Mouse (Mus musculus) liver, adult 2 months (tissue): ENCODE data around the gene Hoxa5. TPM values are rescaled to one million over a fixed set of nuclear protein-coding genes. Genes with fewer than 3 reads are reported as not detected.

Source experiments
- DNase-seq: peaks from one replicate; pipeline ENCODE4 v3.0.0-alpha.2; 2011; ENCODE audit warnings: low read depth, low spot score; ENCODE audit errors: extremely low read depth
- H3K27ac ChIP-seq: fragments of 200-500 bp; replicated peaks from 2 replicates; pipeline ENCODE4 v1.5.1; 2012; ENCODE audit warnings: low read depth, mild to moderate bottlenecking, control low read depth, inconsistent platforms, low read length; ENCODE audit not compliant: insufficient read depth
- H3K27me3 ChIP-seq: fragments of 200-500 bp; 2 replicates; pipeline ENCODE4 v1.6.1; 2012; ENCODE audit warnings: mild to moderate bottlenecking, moderate library complexity, low read length, inconsistent platforms; ENCODE audit not compliant: control insufficient read depth, insufficient read depth
- H3K36me3 ChIP-seq: fragments of 200-500 bp; 2 replicates; pipeline ENCODE4 v1.6.1; 2012; ENCODE audit warnings: low read length, inconsistent platforms; ENCODE audit not compliant: control insufficient read depth, insufficient read depth
- H3K4me1 ChIP-seq: fragments of 200-500 bp; 2 replicates; pipeline ENCODE4 v1.6.1; 2011; ENCODE audit warnings: low read length; ENCODE audit not compliant: control insufficient read depth, insufficient read depth
- H3K4me3 ChIP-seq: fragments of 200-500 bp; 2 replicates; pipeline ENCODE4 v1.5.1; 2011; ENCODE audit warnings: low read depth, mild to moderate bottlenecking, control low read depth, low read length, moderate library complexity; ENCODE audit not compliant: insufficient read depth
- H3K79me2 ChIP-seq: fragments of 200-500 bp; 2 replicates; pipeline ENCODE4 v1.6.1; 2012; ENCODE audit warnings: inconsistent platforms, mild to moderate bottlenecking, low read length, moderate library complexity; ENCODE audit not compliant: control insufficient read depth, insufficient read depth
- H3K9ac ChIP-seq: fragments of 200-500 bp; 2 replicates; pipeline ENCODE4 v1.6.1; 2012; ENCODE audit warnings: low read depth, mild to moderate bottlenecking, control low read depth, inconsistent platforms, low read length
- CTCF ChIP-seq: fragments of 200-500 bp; IDR thresholded peaks from 2 replicates; pipeline ENCODE4 v1.5.1; 2011; ENCODE audit warnings: low read depth, low read length, control low read depth
- POLR2A ChIP-seq: fragments of 200-500 bp; IDR thresholded peaks from 2 replicates; pipeline ENCODE4 v1.6.1; 2011; ENCODE audit warnings: low read length, control low read depth; ENCODE audit not compliant: insufficient read depth; ENCODE audit errors: extremely low read depth
- WGBS: fragments of 180-500 bp; shearing (Covaris S2); methylation state at CpG from one replicate; pipeline ENCODE4 v1.1.7; 2018; 5-methylcytosine and 5-hydroxymethylcytosine counted together
- polyA plus RNA-seq: library from polyadenylated mRNA; depleted of rRNA; stranded (reverse); fragments of >200 nt; gene quantifications from 2 replicates; pipeline ENCODE4 v1.2.3, GENCODE M21; 2012
- total RNA-seq: library from RNA; depleted of rRNA; stranded (reverse); fragments of >200 nt; gene quantifications from 2 replicates; pipeline ENCODE4 v1.2.3, GENCODE M21; 2014

Gene Hoxa5
- total and polyA plus RNA-seq, 2 experiments = 0.16 to 0.28 TPM

DNA sequence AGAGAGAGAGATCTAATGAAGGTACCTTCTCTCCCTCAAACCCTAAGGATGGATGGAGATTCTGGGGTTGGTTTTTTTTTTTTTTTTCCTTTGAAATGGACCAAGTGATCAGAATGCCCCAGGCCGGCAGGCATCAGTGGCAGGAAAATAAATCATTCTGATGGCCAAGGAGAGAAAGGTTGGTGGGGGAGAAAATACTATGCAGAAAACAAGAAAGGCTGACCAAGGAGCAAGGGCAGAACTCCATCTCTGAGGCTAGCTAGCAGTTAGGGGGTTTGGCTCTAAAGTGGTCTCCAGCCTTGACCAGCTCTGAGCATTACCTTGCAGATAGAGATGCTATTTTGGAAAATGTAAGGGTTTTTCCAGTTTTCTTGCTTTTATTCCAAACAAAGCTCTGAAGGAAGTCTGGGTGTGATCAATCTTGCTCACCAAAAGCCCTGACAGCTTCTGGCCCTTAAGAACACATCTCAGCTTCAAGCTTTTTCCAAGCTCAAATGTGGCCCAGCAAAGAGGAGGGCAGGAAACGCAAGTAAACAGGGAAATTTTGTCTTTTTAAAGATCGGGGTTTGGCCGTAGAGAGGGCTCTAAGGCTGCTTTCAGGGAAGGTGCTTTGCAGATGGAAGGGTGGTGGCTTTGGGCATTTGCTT is 37.8 kb downstream of the Hoxa5 start:
- Histone ChIP-seq H3K9ac (peak overlapping the region; percentile 51; the same call in 1 of the 2 replicates), H3K36me3 (no peaks in the 10 kb centered on the region), H3K4me3 (no peak overlapping the region), H3K79me2 (no peaks in the 10 kb centered on the region), H3K4me1 (no peaks in the 10 kb centered on the region; the same call in 1 of the 2 replicates), H3K27me3 (peaks cover 22% of the 10 kb centered on the region; the same call in 1 of the 2 replicates), H3K27ac (peak overlapping the region; percentile 48; the same call in 1 of the 2 replicates)
- 9% methylated on average over 4 of the region's 4 CpGs for WGBS
- no peak for DNase-seq
- no peak for TF ChIP-seq POLR2A
- TF ChIP-seq CTCF = no peak

DNA sequence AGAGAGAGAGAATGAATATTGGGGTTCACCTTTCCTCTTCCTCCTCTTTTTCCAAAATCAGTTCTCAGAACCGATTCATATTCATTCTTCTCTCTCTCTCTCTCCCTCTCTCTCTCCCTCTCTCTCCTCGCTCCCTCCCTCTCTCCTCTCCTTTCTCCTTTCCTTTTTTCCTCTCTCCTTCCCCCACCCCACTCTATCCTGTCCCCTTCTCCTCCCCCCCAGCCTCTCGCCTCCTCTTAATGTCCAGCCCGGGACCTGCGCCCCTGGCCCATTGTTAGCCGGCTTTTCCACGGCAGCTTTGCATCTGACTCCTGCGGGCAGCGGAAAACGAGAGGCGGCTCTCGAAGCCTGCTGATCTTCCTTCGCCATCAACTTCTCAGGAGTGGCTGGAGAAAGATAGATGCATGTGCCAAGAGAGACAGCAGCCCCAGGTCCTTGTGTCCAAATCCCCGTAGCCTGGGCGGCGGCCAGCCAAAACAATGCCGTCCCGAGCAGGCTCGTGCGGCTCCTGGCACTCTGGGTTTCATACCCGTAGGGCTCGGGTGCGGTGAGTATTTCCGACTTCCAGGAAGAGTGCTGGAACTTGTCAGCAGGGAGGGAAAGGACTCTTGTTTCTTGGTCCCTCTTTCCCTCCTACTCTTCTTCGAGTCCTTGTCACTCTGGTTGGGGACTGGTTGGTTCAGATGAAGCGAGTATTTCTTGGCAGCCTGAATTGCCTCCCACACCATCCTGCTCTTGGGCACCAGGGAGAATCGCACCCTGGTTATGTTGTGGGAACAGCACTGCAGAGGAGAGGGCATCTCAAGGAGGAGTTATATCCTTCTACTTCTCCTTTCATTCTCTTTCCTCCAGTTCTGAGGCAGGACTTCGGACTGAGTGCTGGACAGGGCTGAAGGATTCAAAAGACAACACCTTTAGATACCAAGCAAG is 38.7 kb downstream of the Hoxa5 start:
- Histone ChIP-seq H3K27me3 (peaks cover 25% of the 10 kb centered on the region; the same call in 1 of the 2 replicates), H3K36me3 (no peaks in the 10 kb centered on the region), H3K4me3 (peak overlapping the region; percentile 42), H3K9ac (peak overlapping the region; percentile 56), H3K79me2 (no peaks in the 10 kb centered on the region), H3K27ac (peak overlapping the region; percentile 58), H3K4me1 (no peaks in the 10 kb centered on the region; the same call in 1 of the 2 replicates)
- 7% methylated on average over 28 of the region's 28 CpGs for WGBS
- TF ChIP-seq POLR2A = no peak
- TF ChIP-seq CTCF = no peak
- no peak for DNase-seq

DNA sequence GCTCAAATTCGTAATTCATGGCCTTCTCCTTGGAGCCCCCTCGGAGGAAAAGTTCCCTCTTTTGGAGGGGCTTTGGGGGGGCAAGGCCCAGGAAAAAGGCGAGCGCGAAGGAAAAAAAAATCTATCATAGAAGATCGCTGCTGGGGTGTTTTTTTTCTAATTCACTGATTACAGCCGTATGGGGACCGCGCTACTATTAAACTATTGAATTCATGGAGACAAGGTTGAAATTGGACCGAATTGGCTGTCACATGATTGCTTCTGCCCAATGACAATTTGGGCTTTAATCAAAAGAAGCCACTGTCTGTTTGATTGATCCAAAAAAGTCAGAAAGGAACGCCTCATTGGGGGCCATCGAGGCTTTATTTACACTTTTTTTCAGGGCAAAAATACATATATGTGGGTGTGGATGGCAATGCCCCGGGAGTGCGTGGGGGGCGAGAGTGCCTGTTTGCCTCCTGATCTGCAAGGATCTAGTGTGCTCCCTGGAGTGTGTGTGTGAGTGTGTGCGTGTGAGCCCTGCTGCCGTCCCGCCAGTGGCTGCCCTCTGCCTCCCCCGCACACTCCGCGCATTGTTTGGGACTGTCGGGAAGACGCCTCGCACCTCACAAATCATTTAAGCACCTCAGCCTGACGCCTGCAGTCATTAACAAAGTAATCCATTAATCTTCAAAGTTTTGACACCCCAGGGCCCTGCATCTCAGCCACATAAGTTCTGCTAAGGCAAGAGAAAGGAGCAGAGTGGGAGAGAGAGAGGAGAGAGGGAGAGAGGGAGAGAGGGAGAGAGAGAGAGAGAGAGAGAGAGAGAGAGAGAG is 39.6 kb downstream of the Hoxa5 start, which contains the start of gene Hoxa2:
Gene Hoxa2 (minus strand): TSS at position 206 of the 815 bp plus-strand sequence.
- TF ChIP-seq CTCF = no peak
- no peak for TF ChIP-seq POLR2A
- Histone ChIP-seq H3K4me3 (peak within 1 kb of the TSS; percentile 65), H3K9ac (peak within 1 kb of the TSS; percentile 75), H3K27ac (peak within 1 kb of the TSS; percentile 63), H3K27me3 (peaks cover 25% of the 10 kb centered on the region; the same call in 1 of the 2 replicates), H3K79me2 (no peaks in the 10 kb centered on the region), H3K4me1 (no peaks in the 10 kb centered on the region; the same call in 1 of the 2 replicates), H3K36me3 (no peaks in the 10 kb centered on the region)
- no peak for DNase-seq
- 5% methylated on average over 25 of the region's 25 CpGs for WGBS

DNA sequence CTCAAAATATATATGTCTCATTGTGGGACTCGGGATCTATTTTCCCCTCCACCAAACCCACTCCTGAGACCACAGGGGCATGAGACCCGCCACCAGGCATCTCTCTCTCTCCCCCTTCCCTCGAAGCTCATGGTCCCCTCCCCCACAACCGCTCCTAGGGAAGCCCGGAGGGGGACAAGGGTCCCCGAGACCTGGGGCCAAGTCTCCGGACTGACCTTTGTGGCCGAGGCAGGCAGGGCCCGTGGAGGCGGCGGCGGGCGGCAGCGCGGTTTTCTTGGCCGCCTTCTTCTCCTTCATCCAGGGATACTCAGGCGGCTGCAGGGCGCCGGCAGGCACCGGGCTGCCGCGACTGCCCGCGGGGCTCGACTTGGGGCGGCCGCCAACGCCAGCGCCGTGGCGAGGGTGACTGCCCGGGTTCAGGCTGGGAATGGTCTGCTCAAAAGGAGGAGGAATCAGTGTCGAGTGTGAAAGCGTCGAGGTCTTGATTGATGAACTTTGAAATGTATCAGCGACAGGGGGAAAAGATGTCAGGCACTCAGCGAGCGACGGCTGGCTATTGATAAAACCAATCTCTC is 40.2 kb downstream of the Hoxa5 start:
- Histone ChIP-seq H3K27ac (peak overlapping the region; percentile 60), H3K27me3 (peaks cover 28% of the 10 kb centered on the region; the same call in 1 of the 2 replicates)
- WGBS = 4% methylated on average over 39 of the region's 39 CpGs

More for the DNA sequence above, 40.2 kb downstream of the Hoxa5 start:
- no peak for TF ChIP-seq CTCF
- no peak for TF ChIP-seq POLR2A
- no peaks in the 10 kb centered on the region for H3K79me2 ChIP-seq
- H3K9ac ChIP-seq = peak overlapping the region; percentile 75
- no peaks in the 10 kb centered on the region; the same call in 1 of the 2 replicates for H3K4me1 ChIP-seq
- DNase-seq = no peak
- no peaks in the 10 kb centered on the region for H3K36me3 ChIP-seq
- peak overlapping the region; percentile 65 for H3K4me3 ChIP-seq
